Mouse (Mus musculus) limb, embryonic 10.5 days (tissue): ENCODE measurements around the gene Lipk. TPM values are rescaled to one million over a fixed set of nuclear protein-coding genes. Genes with fewer than 3 reads are reported as not detected.

Experiments used
- DNase-seq: peaks from one replicate; pipeline ENCODE4 v3.0.0-alpha.2; 2017; ENCODE audit warnings: low spot score
- H3K27ac ChIP-seq: fragments of 300-500 bp; sonication (generic); 2 replicates; pipeline ENCODE4 v1.5.1; 2016; ENCODE audit warnings: mild to moderate bottlenecking
- H3K27me3 ChIP-seq: fragments of 300-500 bp; sonication (generic); 2 replicates; pipeline ENCODE4 v1.6.1; 2016; ENCODE audit warnings: low read depth, mild to moderate bottlenecking; ENCODE audit not compliant: poor library complexity, severe bottlenecking
- H3K36me3 ChIP-seq: fragments of 300-500 bp; sonication (generic); 2 replicates; pipeline ENCODE4 v1.6.1; 2016; ENCODE audit warnings: mild to moderate bottlenecking, moderate library complexity
- H3K4me1 ChIP-seq: fragments of 300-500 bp; sonication (generic); 2 replicates; pipeline ENCODE4 v1.6.1; 2016
- H3K4me3 ChIP-seq: fragments of 300-500 bp; sonication (generic); 2 replicates; pipeline ENCODE4 v1.5.1; 2016; ENCODE audit warnings: mild to moderate bottlenecking, moderate library complexity
- H3K9me3 ChIP-seq: fragments of 300-500 bp; sonication (generic); replicated peaks from 2 replicates; pipeline ENCODE4 v1.6.1; 2016; ENCODE audit warnings: mild to moderate bottlenecking
- WGBS: fragments of 180-500 bp; shearing (Covaris S2); methylation state at CpG from one replicate; pipeline ENCODE4 v1.1.7; 2016; 5-methylcytosine and 5-hydroxymethylcytosine counted together
- polyA plus RNA-seq: library from polyadenylated mRNA; unstranded; fragments of >200 nt; fragmentation: Nextera tagmentation; extraction: Ambion mirVana; gene quantifications from 2 replicates; pipeline ENCODE4 v1.2.1, GENCODE M21; 2016

Lipk gene
- polyA plus RNA-seq: not detected in 2 replicates

GRCm38 (mm10) chr19:34008002-34008401 lies at the start of gene Lipk:
Lipk (plus strand) TSS chr19:34008290.
- no peaks in the 10 kb centered on the region for H3K36me3 ChIP-seq
- no peak within 1 kb of the TSS for H3K4me3 ChIP-seq

GRCm38 (mm10) chr19:33960887-33961286 lies 47.2 kb upstream of the Lipk start, which contains the start of gene Lipf:
Lipf (plus strand) TSS chr19:33961187.
- DNase-seq: no peak
- Histone ChIP-seq H3K4me3 (no peak within 1 kb of the TSS), H3K36me3 (no peaks in the 10 kb centered on the region)

More at GRCm38 (mm10) chr19:34008002-34008401, at the start of gene Lipk:
- DNase-seq: no peak
- 91% methylated on average over 6 of the region's 6 CpGs for WGBS
- Histone ChIP-seq H3K27ac (no peak within 1 kb of the TSS), H3K27me3 (no peaks in the 10 kb centered on the region), H3K4me1 (no peaks in the 10 kb centered on the region), H3K9me3 (no peaks in the 10 kb centered on the region)

GRCm38 (mm10) chr19:33979007-33979406 lies 29.1 kb upstream of the Lipk start:
- no peaks in the 10 kb centered on the region for H3K36me3 ChIP-seq
- no peaks in the 10 kb centered on the region for H3K9me3 ChIP-seq
- H3K4me1 ChIP-seq: peaks cover 8% of the 10 kb centered on the region
- no peak for DNase-seq
- H3K27ac ChIP-seq: no peak overlapping the region
- H3K4me3 ChIP-seq: no peak overlapping the region
- WGBS: 56% methylated on average over 3 of the region's 3 CpGs
- H3K27me3 ChIP-seq: no peaks in the 10 kb centered on the region

More at GRCm38 (mm10) chr19:33960887-33961286, 47.2 kb upstream of the Lipk start, which contains the start of gene Lipf:
- Histone ChIP-seq H3K4me1 (no peaks in the 10 kb centered on the region), H3K27me3 (no peaks in the 10 kb centered on the region), H3K9me3 (no peaks in the 10 kb centered on the region), H3K27ac (no peak within 1 kb of the TSS)

- DNase-seq: no peak
- Histone ChIP-seq H3K4me3 (no peak overlapping the region), H3K9me3 (no peaks in the 10 kb centered on the region), H3K4me1 (peaks cover 8% of the 10 kb centered on the region), H3K27ac (no peak overlapping the region), H3K36me3 (no peaks in the 10 kb centered on the region), H3K27me3 (no peaks in the 10 kb centered on the region)
- 37% methylated on average over 3 of the region's 3 CpGs for WGBS
Observed at GRCm38 (mm10) chr19:33983043-33983442, 25.0 kb upstream of the Lipk start.

GRCm38 (mm10) chr19:34021440-34022172 lies 13.5 kb downstream of the Lipk start:
- Histone ChIP-seq H3K9me3 (no peaks in the 10 kb centered on the region), H3K36me3 (no peaks in the 10 kb centered on the region), H3K4me1 (no peaks in the 10 kb centered on the region), H3K27me3 (no peaks in the 10 kb centered on the region), H3K27ac (no peak overlapping the region), H3K4me3 (no peak overlapping the region)
- DNase-seq: no peak
- 91% methylated on average over 11 of the region's 11 CpGs for WGBS

- Histone ChIP-seq H3K27me3 (no peaks in the 10 kb centered on the region), H3K36me3 (no peaks in the 10 kb centered on the region), H3K9me3 (no peaks in the 10 kb centered on the region), H3K27ac (no peak overlapping the region), H3K4me1 (no peaks in the 10 kb centered on the region), H3K4me3 (no peak overlapping the region)
- 57% methylated on average over 3 of the region's 3 CpGs for WGBS
- no peak for DNase-seq
Observed at GRCm38 (mm10) chr19:34022759-34023158, 14.7 kb downstream of the Lipk start.

GRCm38 (mm10) chr19:34039731-34040130 lies 31.6 kb downstream of the Lipk start:
- H3K27me3 ChIP-seq: no peaks in the 10 kb centered on the region
- H3K27ac ChIP-seq: no peak overlapping the region
- 91% methylated on average over 1 of the region's 1 CpGs for WGBS
- H3K36me3 ChIP-seq: no peaks in the 10 kb centered on the region
- no peak for DNase-seq
- H3K4me1 ChIP-seq: no peaks in the 10 kb centered on the region
- H3K9me3 ChIP-seq: no peaks in the 10 kb centered on the region
- H3K4me3 ChIP-seq: no peak overlapping the region

GRCm38 (mm10) chr19:34043008-34043407 lies 34.9 kb downstream of the Lipk start:
- no peaks in the 10 kb centered on the region for H3K4me1 ChIP-seq
- no peak overlapping the region for H3K27ac ChIP-seq
- no peak for DNase-seq
- H3K36me3 ChIP-seq: no peaks in the 10 kb centered on the region
- H3K27me3 ChIP-seq: no peaks in the 10 kb centered on the region
- H3K9me3 ChIP-seq: no peaks in the 10 kb centered on the region
- H3K4me3 ChIP-seq: no peak overlapping the region
- 79% methylated on average over 6 of the region's 6 CpGs for WGBS

GRCm38 (mm10) chr19:34049371-34050039 lies 41.4 kb downstream of the Lipk start:
- no peak for DNase-seq
- Histone ChIP-seq H3K36me3 (no peaks in the 10 kb centered on the region), H3K27me3 (no peaks in the 10 kb centered on the region), H3K9me3 (no peaks in the 10 kb centered on the region), H3K4me1 (no peaks in the 10 kb centered on the region), H3K4me3 (no peak overlapping the region), H3K27ac (no peak overlapping the region)
- WGBS: 92% methylated on average over 3 of the region's 3 CpGs

- DNase-seq: no peak
- Histone ChIP-seq H3K4me1 (no peaks in the 10 kb centered on the region), H3K27me3 (no peaks in the 10 kb centered on the region), H3K9me3 (no peaks in the 10 kb centered on the region), H3K36me3 (no peaks in the 10 kb centered on the region), H3K27ac (no peak overlapping the region), H3K4me3 (no peak overlapping the region)
- WGBS: 83% methylated on average over 3 of the region's 3 CpGs
Observed at GRCm38 (mm10) chr19:34051502-34051901, 43.4 kb downstream of the Lipk start.

- Histone ChIP-seq H3K4me3 (no peak overlapping the region), H3K27me3 (no peaks in the 10 kb centered on the region), H3K36me3 (no peaks in the 10 kb centered on the region), H3K9me3 (no peaks in the 10 kb centered on the region), H3K4me1 (no peaks in the 10 kb centered on the region), H3K27ac (no peak overlapping the region)
- WGBS: 65% methylated on average over 1 of the region's 1 CpGs
- DNase-seq: no peak
Observed at GRCm38 (mm10) chr19:34063547-34063946, 55.5 kb downstream of the Lipk start.

GRCm38 (mm10) chr19:34064059-34064458 lies 56.0 kb downstream of the Lipk start:
- H3K36me3 ChIP-seq: no peaks in the 10 kb centered on the region
- DNase-seq: no peak
- 92% methylated on average over 4 of the region's 4 CpGs for WGBS

GRCm38 (mm10) chr19:34066779-34067472 lies 58.8 kb downstream of the Lipk start, which contains the start of gene Lipn:
Lipn (plus strand) TSS chr19:34067358.
- H3K4me1 ChIP-seq: no peaks in the 10 kb centered on the region
- H3K9me3 ChIP-seq: no peaks in the 10 kb centered on the region
- H3K27me3 ChIP-seq: no peaks in the 10 kb centered on the region
- H3K27ac ChIP-seq: no peak within 1 kb of the TSS
- no peak within 1 kb of the TSS for H3K4me3 ChIP-seq
- 91% methylated on average over 9 of the region's 9 CpGs for WGBS
- no peak for DNase-seq
- H3K36me3 ChIP-seq: no peaks in the 10 kb centered on the region

More at GRCm38 (mm10) chr19:34064059-34064458, 56.0 kb downstream of the Lipk start:
- Histone ChIP-seq H3K9me3 (no peaks in the 10 kb centered on the region), H3K27me3 (no peaks in the 10 kb centered on the region), H3K4me3 (no peak overlapping the region), H3K27ac (no peak overlapping the region), H3K4me1 (no peaks in the 10 kb centered on the region)
